Comparison of ENCODE assay signal across 31 mouse cellular contexts in genomic region chr17:11844436-11844835, GRCm38 (mm10).
"Had no signal": no experiment of that assay in that cellular context is flagged by ENCODE, and none has a peak within 500 bp of the region (broad histone marks: within the 10 kb centered on the region; RNA-seq: fewer than 3 reads in every experiment).

No protein-coding gene starts in this region.

- H3K27ac ChIP-seq: limb, embryonic 10.5 days; limb, embryonic 12.5 days; limb, embryonic 13.5 days; limb, embryonic 15.5 days; liver, embryonic 12.5 days; liver, embryonic 13.5 days; liver, embryonic 14.5 days; liver, embryonic 15.5 days; lung, embryonic 15.5 days; macrophage; midbrain, embryonic 10.5 days; midbrain, embryonic 12.5 days; midbrain, embryonic 13.5 days; midbrain, embryonic 15.5 days; neural tube, embryonic 12.5 days; neural tube, embryonic 13.5 days had no signal

- H3K4me3 ChIP-seq: limb, embryonic 10.5 days; limb, embryonic 12.5 days; limb, embryonic 13.5 days; limb, embryonic 15.5 days; liver, embryonic 12.5 days; liver, embryonic 13.5 days; liver, embryonic 15.5 days; lung, embryonic 15.5 days; megakaryocyte, embryonic 14.5 days; midbrain, embryonic 10.5 days; midbrain, embryonic 12.5 days; midbrain, embryonic 13.5 days; midbrain, embryonic 15.5 days; myocyte; neural tube, embryonic 12.5 days; neural tube, embryonic 13.5 days had no signal

- H3K9ac ChIP-seq: limb, embryonic 12.5 days; limb, embryonic 13.5 days; limb, embryonic 15.5 days; liver, embryonic 12.5 days; liver, embryonic 13.5 days; liver, embryonic 14.5 days; liver, embryonic 15.5 days; liver, postnatal 0 days; lung, embryonic 14.5 days; lung, embryonic 15.5 days; midbrain, embryonic 12.5 days; midbrain, embryonic 13.5 days; midbrain, embryonic 15.5 days; neural tube, embryonic 12.5 days; neural tube, embryonic 13.5 days had no signal

- H3K4me2 ChIP-seq: limb, embryonic 12.5 days; limb, embryonic 13.5 days; limb, embryonic 15.5 days; liver, embryonic 11.5 days; liver, embryonic 12.5 days; liver, embryonic 13.5 days; liver, embryonic 15.5 days; lung, embryonic 14.5 days; lung, embryonic 15.5 days; midbrain, embryonic 12.5 days; midbrain, embryonic 13.5 days; midbrain, embryonic 15.5 days; neural tube, embryonic 12.5 days; neural tube, embryonic 13.5 days had no signal

- ATAC-seq: liver, embryonic 12.5 days; liver, postnatal 0 days; lung, postnatal 0 days; midbrain, embryonic 13.5 days; midbrain, embryonic 15.5 days; midbrain, embryonic 16.5 days had no signal

- H3K4me1 ChIP-seq: limb, embryonic 10.5 days; limb, embryonic 12.5 days; limb, embryonic 13.5 days; limb, embryonic 15.5 days; liver, embryonic 15.5 days; lung, embryonic 15.5 days; midbrain, embryonic 13.5 days; neural tube, embryonic 12.5 days; neural tube, embryonic 13.5 days had no signal

- H3K9me3 ChIP-seq: limb, embryonic 10.5 days; limb, embryonic 12.5 days; limb, embryonic 13.5 days; limb, embryonic 15.5 days; liver, embryonic 12.5 days; liver, embryonic 13.5 days; liver, embryonic 15.5 days; lung, embryonic 15.5 days; midbrain, embryonic 10.5 days; midbrain, embryonic 12.5 days; midbrain, embryonic 13.5 days; midbrain, embryonic 15.5 days; neural tube, embryonic 12.5 days; neural tube, embryonic 13.5 days had no signal

- H3K36me3 ChIP-seq: limb, embryonic 10.5 days; limb, embryonic 12.5 days; limb, embryonic 13.5 days; limb, embryonic 15.5 days; liver, embryonic 12.5 days; liver, embryonic 13.5 days; liver, embryonic 15.5 days; lung, embryonic 15.5 days; midbrain, embryonic 10.5 days; midbrain, embryonic 12.5 days; midbrain, embryonic 13.5 days; midbrain, embryonic 15.5 days; neural tube, embryonic 12.5 days; neural tube, embryonic 13.5 days had no signal

- DNase-seq: left cerebral cortex, postnatal 4 days; liver; liver, embryonic 13.5 days; liver, postnatal 0 days; lung, adult 18-20 months; lung, adult 2 months; lung, embryonic 14.5 days; lung, postnatal 10 days; lung, postnatal 14 days; lung, postnatal 36 days; lung, postnatal 4 days had no signal

- H3K27me3 ChIP-seq: limb, embryonic 12.5 days; limb, embryonic 13.5 days; limb, embryonic 15.5 days; liver, embryonic 12.5 days; liver, embryonic 13.5 days; liver, embryonic 15.5 days; lung, embryonic 15.5 days; megakaryocyte, embryonic 14.5 days; midbrain, embryonic 12.5 days; midbrain, embryonic 13.5 days; midbrain, embryonic 15.5 days; neural tube, embryonic 12.5 days; neural tube, embryonic 13.5 days had no signal
